Mouse (Mus musculus) heart, embryonic 14.5 days (tissue): Measurements from ENCODE around the gene Pidd1. TPM values are rescaled to one million over a fixed set of nuclear protein-coding genes. Genes with fewer than 3 reads are reported as not detected.
A peak's percentile ranks its signal among the peaks of the same experiment; 100 is the strongest.

Experiments
- ATAC-seq: fragments of 200-750 bp; cut with Nextera tagmentation; 2 replicates; pipeline ENCODE4 v1.8.0; 2017; ENCODE audit warnings: low read depth, moderate TSS enrichment; ENCODE audit not compliant: insufficient number of reproducible peaks, insufficient read depth, low FRiP score
- H3K27ac ChIP-seq, 2 experiments: fragments of 200-500 bp in 1 of 2; fragments of 300-500 bp in 1 of 2; sonication (generic) in 1 of 2; replicated peaks in 1 of 2; 2 replicates each; pipeline ENCODE4 v1.5.1; 2012 to 2014; ENCODE audit warnings: low read depth in 2 of 2, low read length in 2 of 2, control low read depth in 1 of 2, mild to moderate bottlenecking in 1 of 2, mixed read lengths in 1 of 2; ENCODE audit not compliant: control insufficient read depth in 1 of 2, insufficient read depth in 1 of 2
- H3K27me3 ChIP-seq: fragments of 300-500 bp; sonication (generic); 2 replicates; pipeline ENCODE4 v1.6.1; 2014; ENCODE audit warnings: mild to moderate bottlenecking, low read length, control low read depth; ENCODE audit not compliant: control insufficient read depth, insufficient read depth
- H3K36me3 ChIP-seq: fragments of 300-500 bp; sonication (generic); 2 replicates; pipeline ENCODE4 v1.6.1; 2014; ENCODE audit warnings: mild to moderate bottlenecking, control low read depth, low read length, mixed read lengths; ENCODE audit not compliant: control insufficient read depth, insufficient read depth
- H3K4me1 ChIP-seq, 2 experiments: fragments of 200-500 bp in 1 of 2; fragments of 300-500 bp in 1 of 2; sonication (generic) in 1 of 2; 2 replicates each; pipeline ENCODE4 v1.6.1; 2012 to 2014; ENCODE audit warnings: low read length in 2 of 2, control low read depth in 1 of 2, mixed read lengths in 1 of 2; ENCODE audit not compliant: control insufficient read depth in 2 of 2, insufficient read depth in 2 of 2
- H3K4me2 ChIP-seq: fragments of 300-500 bp; sonication (generic); 2 replicates; pipeline ENCODE4 v1.6.1; 2014; ENCODE audit warnings: mild to moderate bottlenecking, low read length
- H3K4me3 ChIP-seq, 2 experiments: fragments of 200-500 bp in 1 of 2; fragments of 300-500 bp in 1 of 2; sonication (generic) in 1 of 2; 2 replicates each; pipeline ENCODE4 v1.5.1; 2012 to 2014; ENCODE audit warnings: low read length in 2 of 2, mild to moderate bottlenecking in 2 of 2, control low read depth in 1 of 2, low read depth in 1 of 2, moderate library complexity in 1 of 2; ENCODE audit not compliant: control insufficient read depth in 1 of 2, insufficient read depth in 1 of 2
- H3K9ac ChIP-seq: fragments of 300-500 bp; sonication (generic); 2 replicates; pipeline ENCODE4 v1.6.1; 2014; ENCODE audit warnings: mild to moderate bottlenecking, low read length
- H3K9me3 ChIP-seq: fragments of 300-500 bp; sonication (generic); 2 replicates; pipeline ENCODE4 v1.6.1; 2016; ENCODE audit warnings: low read length, control low read depth; ENCODE audit not compliant: control insufficient read depth
- WGBS: fragments of 180-500 bp; shearing (Covaris S2); extraction: QIAGEN DNeasy Blood & Tissue Kit; methylation state at CpG from one replicate; pipeline ENCODE4 v1.1.7; 2014; 5-methylcytosine and 5-hydroxymethylcytosine counted together
- polyA plus RNA-seq: library from polyadenylated mRNA; unstranded; fragments of >200 nt; fragmentation: Nextera tagmentation; extraction: Ambion mirVana; gene quantifications from 2 replicates; pipeline ENCODE4 v1.2.1, GENCODE M21; 2014

Pidd1 gene
- polyA plus RNA-seq, 1 experiment from 2014 or later, result 6.1 TPM

- Histone ChIP-seq H3K4me1 (peaks cover 10 to 12% of the 10 kb centered on the region in 2 experiments), H3K9ac (no peak overlapping the region), H3K4me2 (peak overlapping the region; percentile 98; the same call in 1 of the 2 replicates), H3K9me3 (no peaks in the 10 kb centered on the region), H3K27ac (no peak overlapping the region), H3K27me3 (no peaks in the 10 kb centered on the region), H3K4me3 (no peak overlapping the region), H3K36me3 (0 out of 2 replicates have a peak, but pooled peaks cover 3% of the 10 kb centered on the region)
- WGBS, result 55% methylated on average over 9 of the region's 9 CpGs
- ATAC-seq, result no peak
These were observed 53.2 kb downstream of the Pidd1 start for GRCm38 (mm10) chr7:141390326-141391259.

GRCm38 (mm10) chr7:141388487-141389109, 55.2 kb downstream of the Pidd1 start:
- Histone ChIP-seq H3K9me3 (no peaks in the 10 kb centered on the region), H3K27ac (no peak overlapping the region)
- no peak for ATAC-seq

More at GRCm38 (mm10) chr7:141388487-141389109, 55.2 kb downstream of the Pidd1 start:
- WGBS, result 45% methylated on average over 3 of the region's 3 CpGs
- Histone ChIP-seq H3K4me2 (no peak overlapping the region), H3K4me3 (no peak overlapping the region), H3K27me3 (no peaks in the 10 kb centered on the region), H3K36me3 (no peaks in the 10 kb centered on the region), H3K4me1 (peaks cover 10 to 12% of the 10 kb centered on the region in 2 experiments), H3K9ac (no peak overlapping the region)

Other genes starting within 250 kb of the Pidd1 start
- gene Lrrc56, start 249.9 kb downstream of the Pidd1 start, polyA plus RNA-seq, result 1.6 and 2.8 TPM in 2 replicates
- 0.46 and 0.62 TPM in 2 replicates for gene Lmntd2, start 229.9 kb downstream of the Pidd1 start, polyA plus RNA-seq
- gene Rassf7, start 228.2 kb downstream of the Pidd1 start, polyA plus RNA-seq, result 12.1 and 12.4 TPM in 2 replicates
- 41.3 and 44.4 TPM in 2 replicates for gene Phrf1, start 215.2 kb downstream of the Pidd1 start, polyA plus RNA-seq
- 2.8 and 4.7 TPM in 2 replicates for gene Irf7, start 177.5 kb downstream of the Pidd1 start, polyA plus RNA-seq
- not detected in 2 replicates for gene Cdhr5, start 167.2 kb downstream of the Pidd1 start, polyA plus RNA-seq
- 1.6 and 2.3 TPM in 2 replicates for gene Sct, start 164.9 kb downstream of the Pidd1 start, polyA plus RNA-seq
- not detected in 2 replicates for gene Drd4, start 152.0 kb downstream of the Pidd1 start, polyA plus RNA-seq
- 36.9 and 42.1 TPM in 2 replicates for gene Deaf1, start 116.3 kb downstream of the Pidd1 start, polyA plus RNA-seq
- 17.6 and 22.2 TPM in 2 replicates for gene Tmem80, start 116.3 kb downstream of the Pidd1 start, polyA plus RNA-seq
- gene Eps8l2, start 105.1 kb downstream of the Pidd1 start, polyA plus RNA-seq, result 0.76 TPM in 1 of 2 replicates, not detected in the other
- 216 and 221 TPM in 2 replicates for gene Taldo1, start 51.8 kb downstream of the Pidd1 start, polyA plus RNA-seq
- gene Gatd1, start 29.9 kb downstream of the Pidd1 start, polyA plus RNA-seq, result 25.6 and 30.2 TPM in 2 replicates
- 1.6 and 2.1 TPM in 2 replicates for gene Cend1, start 14.5 kb downstream of the Pidd1 start, polyA plus RNA-seq
- gene Slc25a22, start 6.1 kb downstream of the Pidd1 start, polyA plus RNA-seq, result 13.0 and 13.3 TPM in 2 replicates
- gene Rplp2, start 3.3 kb upstream of the Pidd1 start, polyA plus RNA-seq, result 874 and 975 TPM in 2 replicates
- 48.7 and 49.0 TPM in 2 replicates for gene Pnpla2, start 11.2 kb upstream of the Pidd1 start, polyA plus RNA-seq
- gene Cracr2b, start 17.1 kb upstream of the Pidd1 start, polyA plus RNA-seq, result 20.4 and 25.6 TPM in 2 replicates
- gene Cd151, start 23.4 kb upstream of the Pidd1 start, polyA plus RNA-seq, result 77.5 and 115 TPM in 2 replicates
- 73.2 and 78.0 TPM in 2 replicates for gene Polr2l, start 31.1 kb upstream of the Pidd1 start, polyA plus RNA-seq
- gene Tspan4, start 31.2 kb upstream of the Pidd1 start, polyA plus RNA-seq, result 61.5 and 65.0 TPM in 2 replicates
- 32.5 and 33.3 TPM in 2 replicates for gene Chid1, start 95.8 kb upstream of the Pidd1 start, polyA plus RNA-seq
- 48.1 and 49.9 TPM in 2 replicates for gene Ap2a2, start 118.1 kb upstream of the Pidd1 start, polyA plus RNA-seq
- gene Muc6, start 211.3 kb upstream of the Pidd1 start, polyA plus RNA-seq, result 0.09 and 0.11 TPM in 2 replicates
- gene Muc2, start 246.3 kb upstream of the Pidd1 start, polyA plus RNA-seq, result 0.20 and 0.31 TPM in 2 replicates